Mouse (Mus musculus): Measurements from ENCODE around the gene Clip1. TPM values are rescaled to one million over a fixed set of nuclear protein-coding genes. Genes with fewer than 3 reads are reported as not detected.

The Clip1 gene
- polyA plus RNA-seq, 1 experiment from 2014 or later: 39.1 TPM

DNA sequence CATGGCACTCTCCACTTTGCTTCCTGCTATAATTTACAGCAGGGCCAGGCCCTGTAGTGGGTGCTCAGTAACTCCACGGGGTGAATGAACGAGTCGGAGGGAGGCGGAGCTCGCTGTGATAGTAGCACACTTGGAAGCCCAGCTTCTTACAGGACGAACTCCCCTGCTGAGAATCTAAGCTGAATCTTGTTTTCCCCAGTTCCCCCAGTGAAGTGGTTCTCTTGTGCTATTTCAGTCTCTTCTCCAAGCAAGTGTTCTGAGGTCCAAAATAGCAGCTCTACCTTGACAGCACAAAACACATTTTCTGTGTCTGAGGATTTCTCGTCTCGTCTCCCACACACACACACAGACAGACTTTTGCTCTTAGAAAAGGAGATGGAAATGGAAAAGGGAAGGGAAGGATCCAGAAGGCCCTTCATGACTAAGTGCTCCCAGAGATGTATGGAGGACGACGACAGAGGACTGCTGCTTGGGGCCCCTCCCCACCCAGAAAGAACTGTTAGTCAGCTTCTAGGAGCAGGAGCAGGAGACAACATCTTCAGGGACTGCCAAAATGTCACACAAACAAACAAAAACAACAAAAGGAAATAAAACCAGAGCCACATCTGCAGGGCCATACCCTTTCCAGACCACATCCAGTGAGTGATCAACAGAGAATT lies 90.7 kb downstream of the Clip1 start:
- 76% methylated on average over 10 of the region's 10 CpGs for WGBS
- Histone ChIP-seq H3K27ac (no peak overlapping the region), H3K9me3 (no peaks in the 10 kb centered on the region), H3K36me3 (peaks cover 14% of the 10 kb centered on the region), H3K4me2 (no peak overlapping the region), H3K4me3 (no peak overlapping the region), H3K4me1 (no peaks in the 10 kb centered on the region), H3K9ac (no peak overlapping the region), H3K27me3 (no peaks in the 10 kb centered on the region)
- no peak for ATAC-seq (ENCODE audit: borderline replicate concordance, extremely low read depth, low FRiP score, low TSS enrichment)

- Histone ChIP-seq H3K9me3 (no peaks in the 10 kb centered on the region), H3K4me3 (no peak overlapping the region), H3K27ac (no peak overlapping the region), H3K27me3 (no peaks in the 10 kb centered on the region), H3K9ac (no peak overlapping the region), H3K4me1 (no peaks in the 10 kb centered on the region), H3K36me3 (peaks cover 34% of the 10 kb centered on the region; the same call in 1 of the 2 replicates), H3K4me2 (no peak overlapping the region)
- WGBS: 84% methylated on average over 6 of the region's 6 CpGs
- ATAC-seq (ENCODE audit: borderline replicate concordance, extremely low read depth, low FRiP score, low TSS enrichment): no peak
Observed at GRCm38 (mm10) chr5:123580043-123580442, 104.4 kb downstream of the Clip1 start.

DNA sequence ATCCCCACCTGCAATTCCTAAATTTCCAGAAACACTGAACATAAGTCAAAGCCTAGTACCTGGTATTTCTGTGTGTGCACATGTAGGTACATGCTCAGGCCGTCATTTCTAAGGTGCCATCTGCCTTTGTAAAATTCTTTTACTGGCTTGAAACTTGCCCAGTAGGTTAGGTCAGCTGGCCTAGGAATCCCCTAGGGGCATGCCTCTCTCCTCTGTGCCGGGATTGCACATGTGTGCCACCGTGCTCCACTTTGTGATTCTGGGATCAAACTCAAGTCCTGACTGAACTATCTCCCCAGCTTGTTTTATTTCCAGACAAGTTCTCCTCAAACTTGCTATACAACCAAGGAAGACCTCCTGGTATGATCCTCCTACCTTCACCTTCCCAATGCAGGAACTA lies 107.7 kb downstream of the Clip1 start:
- no peak overlapping the region for H3K27ac ChIP-seq
- H3K4me1 ChIP-seq: peaks cover 4% of the 10 kb centered on the region; the same call in 1 of the 2 replicates
- H3K4me2 ChIP-seq: no peak overlapping the region
- H3K36me3 ChIP-seq: peaks cover 18% of the 10 kb centered on the region; the same call in 1 of the 2 replicates
- no peaks in the 10 kb centered on the region for H3K9me3 ChIP-seq
- H3K4me3 ChIP-seq: no peak overlapping the region
- no peaks in the 10 kb centered on the region for H3K27me3 ChIP-seq
- WGBS: 81% methylated on average over 3 of the region's 3 CpGs
- ATAC-seq (ENCODE audit: borderline replicate concordance, extremely low read depth, low FRiP score, low TSS enrichment): no peak
- no peak overlapping the region for H3K9ac ChIP-seq

- H3K9me3 ChIP-seq: no peaks in the 10 kb centered on the region
- no peak for ATAC-seq (ENCODE audit: borderline replicate concordance, extremely low read depth, low FRiP score, low TSS enrichment)
- peaks cover 9% of the 10 kb centered on the region; the same call in 1 of the 2 replicates for H3K4me1 ChIP-seq
- no peak overlapping the region for H3K9ac ChIP-seq
- peaks cover 13% of the 10 kb centered on the region; the same call in 1 of the 2 replicates for H3K36me3 ChIP-seq
- H3K27ac ChIP-seq: no peak overlapping the region
- H3K27me3 ChIP-seq: no peaks in the 10 kb centered on the region
- WGBS: 61% methylated on average over 8 of the region's 8 CpGs
- H3K4me3 ChIP-seq: peak overlapping the region; percentile 71
- H3K4me2 ChIP-seq: peak overlapping the region; percentile 77
Observed at GRCm38 (mm10) chr5:123573362-123573761, 111.1 kb downstream of the Clip1 start.

DNA sequence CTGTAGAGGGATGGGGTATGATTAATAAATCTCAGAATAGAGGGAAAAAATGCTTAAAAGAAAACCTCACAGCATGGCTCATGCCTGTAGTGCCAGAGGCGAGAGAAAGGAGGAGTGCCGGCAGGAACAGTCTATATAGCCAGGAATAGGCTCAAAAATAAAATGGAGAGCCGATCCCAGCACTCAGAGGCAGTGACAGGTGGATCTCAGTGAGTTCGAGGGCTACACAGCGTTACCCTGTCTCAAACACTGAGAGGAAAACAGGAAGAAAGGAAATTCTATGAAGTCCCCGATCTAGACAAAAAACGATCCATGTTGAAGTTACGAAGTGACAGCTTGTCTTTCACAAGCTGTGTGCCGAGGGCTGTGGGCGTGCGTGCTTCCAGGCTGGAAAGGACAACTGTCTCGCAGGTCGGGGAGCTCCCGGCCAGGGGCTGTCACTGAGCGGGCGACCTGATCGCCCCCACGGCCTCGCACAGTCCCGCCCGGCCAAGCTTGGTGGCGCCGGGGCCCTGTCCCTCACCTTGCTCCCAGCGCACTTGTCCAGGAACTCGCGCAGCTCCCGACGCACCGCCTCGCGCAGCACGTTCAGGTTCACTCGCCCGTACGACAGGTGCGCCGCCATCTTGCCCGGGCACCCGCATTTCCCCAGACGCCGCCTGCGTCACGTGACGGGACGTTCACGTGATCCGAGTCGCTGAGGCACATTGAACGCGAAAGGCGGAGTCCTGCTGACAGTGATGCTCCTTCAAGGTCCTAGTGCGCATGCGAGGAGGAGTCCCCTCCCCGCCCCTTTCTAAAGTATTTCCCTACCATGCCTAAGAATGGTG lies 111.8 kb downstream of the Clip1 start, which contains the start of gene Vps33a:
Vps33a (minus strand) TSS at position 682 of the 830 bp plus-strand sequence.
- H3K9me3 ChIP-seq: no peaks in the 10 kb centered on the region
- peak within 1 kb of the TSS; percentile 24 for H3K27ac ChIP-seq
- peak within 1 kb of the TSS; percentile 77 for H3K4me2 ChIP-seq
- H3K36me3 ChIP-seq: peaks cover 17% of the 10 kb centered on the region
- peak within 1 kb of the TSS; percentile 71 for H3K4me3 ChIP-seq
- peak; percentile 94 for ATAC-seq (ENCODE audit: borderline replicate concordance, extremely low read depth, low FRiP score, low TSS enrichment)
- no peaks in the 10 kb centered on the region for H3K27me3 ChIP-seq
- H3K4me1 ChIP-seq: peaks cover 9% of the 10 kb centered on the region; the same call in 1 of the 2 replicates
- under 1% methylated on average over 54 of the region's 54 CpGs for WGBS
- peak within 1 kb of the TSS; percentile 51 for H3K9ac ChIP-seq

- Histone ChIP-seq H3K4me1 (no peaks in the 10 kb centered on the region), H3K9me3 (no peaks in the 10 kb centered on the region), H3K27me3 (no peaks in the 10 kb centered on the region), H3K4me3 (no peak overlapping the region), H3K9ac (no peak overlapping the region), H3K27ac (no peak overlapping the region), H3K36me3 (peaks cover 58% of the 10 kb centered on the region), H3K4me2 (no peak overlapping the region)
- 92% methylated on average over 11 of the region's 11 CpGs for WGBS
- ATAC-seq (ENCODE audit: borderline replicate concordance, extremely low read depth, low FRiP score, low TSS enrichment): no peak
Observed at GRCm38 (mm10) chr5:123561128-123561527, 123.3 kb downstream of the Clip1 start.

- H3K4me3 ChIP-seq: no peak overlapping the region
- no peaks in the 10 kb centered on the region for H3K9me3 ChIP-seq
- H3K4me1 ChIP-seq: no peaks in the 10 kb centered on the region
- H3K4me2 ChIP-seq: no peak overlapping the region
- no peak for ATAC-seq (ENCODE audit: borderline replicate concordance, extremely low read depth, low FRiP score, low TSS enrichment)
- no peak overlapping the region for H3K9ac ChIP-seq
- no peaks in the 10 kb centered on the region for H3K27me3 ChIP-seq
- 87% methylated on average over 8 of the region's 8 CpGs for WGBS
- H3K27ac ChIP-seq: no peak overlapping the region
- H3K36me3 ChIP-seq: peaks cover 49% of the 10 kb centered on the region
Observed at GRCm38 (mm10) chr5:123559588-123559987, 124.8 kb downstream of the Clip1 start.

DNA sequence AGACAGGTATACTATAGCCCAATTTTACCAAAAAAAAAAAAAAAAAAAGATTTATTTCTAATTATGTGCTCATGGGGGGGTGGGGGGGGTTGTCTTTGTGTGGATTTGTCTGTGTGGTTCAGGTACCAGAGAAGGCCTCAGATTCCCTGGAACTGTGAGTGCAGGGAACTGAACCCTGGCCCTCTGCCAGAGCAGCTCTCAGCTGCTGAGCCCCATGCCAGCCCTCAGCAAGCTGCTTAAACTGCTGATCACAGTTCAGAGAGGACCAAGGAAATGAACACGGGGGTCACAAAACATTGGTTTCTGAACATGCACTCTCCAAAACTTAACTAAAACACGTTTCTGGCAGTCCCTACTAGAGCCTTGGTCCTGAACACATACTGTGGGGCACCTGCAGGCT lies 128.0 kb downstream of the Clip1 start:
- H3K27me3 ChIP-seq: no peaks in the 10 kb centered on the region
- no peak overlapping the region for H3K27ac ChIP-seq
- H3K9ac ChIP-seq: no peak overlapping the region
- H3K4me2 ChIP-seq: no peak overlapping the region
- 63% methylated on average over 2 of the region's 2 CpGs for WGBS
- H3K4me3 ChIP-seq: no peak overlapping the region
- H3K9me3 ChIP-seq: no peaks in the 10 kb centered on the region
- peaks cover 26% of the 10 kb centered on the region for H3K36me3 ChIP-seq
- no peaks in the 10 kb centered on the region for H3K4me1 ChIP-seq
- ATAC-seq (ENCODE audit: borderline replicate concordance, extremely low read depth, low FRiP score, low TSS enrichment): no peak

DNA sequence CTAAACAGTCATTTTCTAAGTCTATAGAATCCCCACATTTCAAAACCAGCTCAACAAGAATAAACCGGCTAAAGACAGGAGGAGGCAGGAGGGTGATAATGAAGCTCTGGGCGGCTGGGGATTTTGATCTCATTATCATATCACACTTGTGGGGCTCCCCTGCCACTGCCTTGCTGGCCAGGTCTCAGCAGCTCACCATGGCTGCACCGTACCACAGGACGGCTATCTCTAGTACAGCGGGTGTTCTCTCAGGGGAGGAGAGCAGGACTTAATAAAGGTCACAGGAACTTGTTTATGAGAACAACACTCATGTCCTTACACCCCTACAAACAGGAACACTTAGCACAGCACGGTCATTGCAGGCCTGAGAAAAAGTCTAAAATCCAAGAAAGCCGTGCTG lies 128.7 kb downstream of the Clip1 start:
- H3K4me1 ChIP-seq: no peaks in the 10 kb centered on the region
- H3K36me3 ChIP-seq: peaks cover 21% of the 10 kb centered on the region
- no peaks in the 10 kb centered on the region for H3K27me3 ChIP-seq
- H3K9me3 ChIP-seq: no peaks in the 10 kb centered on the region
- no peak overlapping the region for H3K4me2 ChIP-seq
- no peak overlapping the region for H3K4me3 ChIP-seq
- 87% methylated on average over 7 of the region's 7 CpGs for WGBS
- no peak for ATAC-seq (ENCODE audit: borderline replicate concordance, extremely low read depth, low FRiP score, low TSS enrichment)
- no peak overlapping the region for H3K9ac ChIP-seq
- no peak overlapping the region for H3K27ac ChIP-seq

GRCm38 (mm10) chr5:123533801-123534200 lies 150.6 kb downstream of the Clip1 start:
- WGBS: 89% methylated on average over 10 of the region's 10 CpGs
- Histone ChIP-seq H3K4me3 (no peak overlapping the region), H3K9me3 (no peaks in the 10 kb centered on the region), H3K36me3 (peaks cover 53% of the 10 kb centered on the region), H3K4me1 (no peaks in the 10 kb centered on the region), H3K4me2 (no peak overlapping the region), H3K27ac (no peak overlapping the region), H3K27me3 (no peaks in the 10 kb centered on the region), H3K9ac (no peak overlapping the region)
- no peak for ATAC-seq (ENCODE audit: borderline replicate concordance, extremely low read depth, low FRiP score, low TSS enrichment)

DNA sequence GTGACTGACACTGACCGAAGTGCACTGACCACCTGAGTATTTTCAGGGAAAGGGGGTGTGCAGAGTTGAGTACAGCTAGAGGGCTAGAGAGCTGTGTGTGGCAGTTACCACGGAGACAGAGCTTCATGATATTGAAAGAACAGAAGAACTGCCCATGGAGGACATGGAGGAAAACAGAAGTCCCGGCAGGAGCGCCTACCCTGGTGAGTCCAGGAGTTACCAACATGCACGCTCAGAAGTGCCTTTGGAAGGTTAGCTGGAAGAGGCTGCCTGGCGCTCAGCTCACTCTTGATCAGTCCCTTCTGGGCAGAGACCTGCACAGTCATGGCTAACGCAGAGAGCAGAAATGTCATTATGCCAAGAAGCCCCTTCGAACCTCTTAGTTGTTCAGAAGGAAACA lies 154.4 kb downstream of the Clip1 start:
- no peaks in the 10 kb centered on the region for H3K27me3 ChIP-seq
- H3K9ac ChIP-seq: no peak overlapping the region
- no peak for ATAC-seq (ENCODE audit: borderline replicate concordance, extremely low read depth, low FRiP score, low TSS enrichment)
- H3K27ac ChIP-seq: no peak overlapping the region
- H3K4me2 ChIP-seq: no peak overlapping the region
- 87% methylated on average over 8 of the region's 8 CpGs for WGBS
- no peaks in the 10 kb centered on the region for H3K4me1 ChIP-seq
- H3K4me3 ChIP-seq: no peak overlapping the region
- H3K36me3 ChIP-seq: peaks cover 47% of the 10 kb centered on the region
- H3K9me3 ChIP-seq: no peaks in the 10 kb centered on the region

DNA sequence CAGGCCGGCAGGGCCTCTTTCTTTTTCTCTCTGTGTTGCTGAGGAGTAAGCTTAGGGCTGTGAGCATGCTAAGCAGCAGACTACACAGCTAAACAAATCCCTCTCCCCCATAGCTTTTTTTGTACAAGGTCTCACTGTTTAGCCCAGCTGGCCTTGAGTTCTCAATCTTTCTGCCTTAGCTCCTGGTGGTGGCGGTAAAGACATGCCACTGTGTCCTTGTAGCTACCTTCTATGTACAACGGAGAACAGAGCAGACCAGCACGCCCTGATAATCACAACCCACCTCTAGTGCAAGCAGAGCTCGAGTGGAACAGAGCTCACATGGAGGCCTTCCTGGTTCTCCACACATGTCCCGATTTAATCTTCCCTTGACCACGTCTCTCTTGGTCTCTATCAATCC lies 155.8 kb downstream of the Clip1 start:
- H3K9me3 ChIP-seq: no peaks in the 10 kb centered on the region
- peaks cover 4% of the 10 kb centered on the region for H3K4me1 ChIP-seq
- no peak overlapping the region for H3K9ac ChIP-seq
- 66% methylated on average over 7 of the region's 7 CpGs for WGBS
- no peak for ATAC-seq (ENCODE audit: borderline replicate concordance, extremely low read depth, low FRiP score, low TSS enrichment)
- H3K27ac ChIP-seq: no peak overlapping the region
- H3K36me3 ChIP-seq: peaks cover 37% of the 10 kb centered on the region
- H3K27me3 ChIP-seq: no peaks in the 10 kb centered on the region
- H3K4me3 ChIP-seq: no peak overlapping the region
- no peak overlapping the region for H3K4me2 ChIP-seq
